Mouse (Mus musculus) neural tube, embryonic 14.5 days (tissue): ENCODE data around the gene Stat1. TPM values are rescaled to one million over a fixed set of nuclear protein-coding genes. Genes with fewer than 3 reads are reported as not detected.

Experiments
- ATAC-seq: fragments of 200-750 bp; cut with Nextera tagmentation; 2 replicates; pipeline ENCODE4 v1.8.0; 2017; ENCODE audit warnings: low read depth, mild to moderate bottlenecking, moderate TSS enrichment, moderate library complexity
- H3K27ac ChIP-seq: fragments of 300-500 bp; sonication (generic); 2 replicates; pipeline ENCODE4 v1.5.1; 2014; ENCODE audit warnings: low read depth, mild to moderate bottlenecking, control low read depth, low read length, moderate library complexity, mixed read lengths
- H3K27me3 ChIP-seq: fragments of 300-500 bp; sonication (generic); 2 replicates; pipeline ENCODE4 v1.6.1; 2014; ENCODE audit warnings: low read length; ENCODE audit not compliant: control insufficient read depth, insufficient read depth
- H3K36me3 ChIP-seq: fragments of 300-500 bp; sonication (generic); 2 replicates; pipeline ENCODE4 v1.6.1; 2014; ENCODE audit warnings: low read length, mixed read lengths; ENCODE audit not compliant: control insufficient read depth, insufficient read depth
- H3K4me1 ChIP-seq: fragments of 300-500 bp; sonication (generic); 2 replicates; pipeline ENCODE4 v1.6.1; 2014; ENCODE audit warnings: low read length; ENCODE audit not compliant: control insufficient read depth, insufficient read depth
- H3K4me2 ChIP-seq: fragments of 300-500 bp; sonication (generic); 2 replicates; pipeline ENCODE4 v1.6.1; 2014; ENCODE audit warnings: mild to moderate bottlenecking, low read depth, low read length, control low read depth
- H3K4me3 ChIP-seq: fragments of 300-500 bp; sonication (generic); 2 replicates; pipeline ENCODE4 v1.5.1; 2014; ENCODE audit warnings: low read depth, low read length, control low read depth, mixed read lengths
- H3K9ac ChIP-seq: fragments of 300-500 bp; sonication (generic); replicated peaks from 2 replicates; pipeline ENCODE4 v1.6.1; 2014; ENCODE audit warnings: low read depth, mild to moderate bottlenecking, control low read depth, low read length, mixed read lengths
- H3K9me3 ChIP-seq: fragments of 300-500 bp; sonication (generic); 2 replicates; pipeline ENCODE4 v1.6.1; 2016; ENCODE audit warnings: low read length; ENCODE audit not compliant: control insufficient read depth
- WGBS: fragments of 180-500 bp; shearing (Covaris S2); extraction: QIAGEN DNeasy Blood & Tissue Kit; methylation state at CpG from one replicate; pipeline ENCODE4 v1.1.7; 2014; 5-methylcytosine and 5-hydroxymethylcytosine counted together
- polyA plus RNA-seq: library from polyadenylated mRNA; unstranded; fragments of >200 nt; fragmentation: Nextera tagmentation; extraction: Ambion mirVana; gene quantifications from 2 replicates; pipeline ENCODE4 v1.2.1, GENCODE M21; 2014

Gene Stat1
- polyA plus RNA-seq, 1 experiment from 2014 or later, result 13.1 TPM

- Histone ChIP-seq H3K9ac (no peak overlapping the region), H3K4me2 (no peak overlapping the region), H3K36me3 (no peaks in the 10 kb centered on the region), H3K9me3 (no peaks in the 10 kb centered on the region), H3K4me3 (no peak overlapping the region), H3K27ac (no peak overlapping the region), H3K4me1 (no peaks in the 10 kb centered on the region), H3K27me3 (no peaks in the 10 kb centered on the region)
- 83% methylated on average over 11 of the region's 11 CpGs for WGBS
- no peak for ATAC-seq
Measured at GRCm38 (mm10) chr1:52107206-52107605, 12.0 kb upstream of the Stat1 start.

DNA sequence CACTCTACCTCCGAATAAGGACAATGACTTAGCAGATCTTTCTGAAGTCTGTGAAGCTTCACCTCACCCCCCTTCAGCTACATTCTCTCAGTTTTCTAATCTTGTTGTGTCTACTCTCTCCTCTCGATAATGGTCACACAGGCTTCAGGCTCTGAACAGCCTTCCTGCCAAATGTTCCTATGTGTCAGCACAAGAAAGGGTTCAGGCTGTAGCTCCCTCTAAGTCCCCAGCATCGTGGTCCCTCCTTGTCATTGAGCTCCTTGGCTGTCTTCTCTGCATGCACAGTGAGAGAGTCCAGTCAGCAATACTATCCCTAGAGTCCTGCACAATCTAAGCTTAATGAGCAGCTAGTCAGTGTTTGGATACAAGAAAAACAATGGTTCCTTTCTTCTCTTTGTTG, 8.0 kb upstream of the Stat1 start:
- Histone ChIP-seq H3K4me1 (no peaks in the 10 kb centered on the region), H3K9ac (no peak overlapping the region), H3K4me3 (no peak overlapping the region), H3K27me3 (no peaks in the 10 kb centered on the region), H3K36me3 (no peaks in the 10 kb centered on the region), H3K4me2 (no peak overlapping the region), H3K27ac (no peak overlapping the region), H3K9me3 (no peaks in the 10 kb centered on the region)
- ATAC-seq, result no peak
- 69% methylated on average over 3 of the region's 3 CpGs for WGBS

DNA sequence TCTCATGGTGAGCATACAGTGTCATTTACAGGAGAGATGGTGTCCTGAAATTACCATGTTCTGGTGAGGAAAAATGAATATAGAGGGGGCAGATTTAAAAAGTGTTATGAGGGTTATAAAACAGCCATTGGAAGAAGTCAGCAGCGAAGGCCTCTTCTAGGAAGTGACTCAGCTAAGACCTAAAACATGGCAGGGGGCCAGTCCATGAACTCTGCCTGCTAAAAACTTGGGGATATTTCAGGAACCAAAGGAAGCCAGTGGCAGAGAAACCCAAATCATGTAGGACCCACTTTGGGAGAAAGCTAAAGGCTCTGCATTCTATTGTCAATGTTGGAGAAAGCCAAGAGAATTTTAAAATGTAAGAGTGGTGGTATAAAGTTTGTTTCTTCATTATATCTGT, 6.9 kb upstream of the Stat1 start:
- Histone ChIP-seq H3K4me3 (no peak overlapping the region), H3K9me3 (no peaks in the 10 kb centered on the region), H3K9ac (no peak overlapping the region), H3K27ac (no peak overlapping the region), H3K4me1 (no peaks in the 10 kb centered on the region), H3K4me2 (no peak overlapping the region), H3K36me3 (no peaks in the 10 kb centered on the region), H3K27me3 (no peaks in the 10 kb centered on the region)
- no peak for ATAC-seq
- WGBS, result 94% methylated on average over 1 of the region's 1 CpGs

DNA sequence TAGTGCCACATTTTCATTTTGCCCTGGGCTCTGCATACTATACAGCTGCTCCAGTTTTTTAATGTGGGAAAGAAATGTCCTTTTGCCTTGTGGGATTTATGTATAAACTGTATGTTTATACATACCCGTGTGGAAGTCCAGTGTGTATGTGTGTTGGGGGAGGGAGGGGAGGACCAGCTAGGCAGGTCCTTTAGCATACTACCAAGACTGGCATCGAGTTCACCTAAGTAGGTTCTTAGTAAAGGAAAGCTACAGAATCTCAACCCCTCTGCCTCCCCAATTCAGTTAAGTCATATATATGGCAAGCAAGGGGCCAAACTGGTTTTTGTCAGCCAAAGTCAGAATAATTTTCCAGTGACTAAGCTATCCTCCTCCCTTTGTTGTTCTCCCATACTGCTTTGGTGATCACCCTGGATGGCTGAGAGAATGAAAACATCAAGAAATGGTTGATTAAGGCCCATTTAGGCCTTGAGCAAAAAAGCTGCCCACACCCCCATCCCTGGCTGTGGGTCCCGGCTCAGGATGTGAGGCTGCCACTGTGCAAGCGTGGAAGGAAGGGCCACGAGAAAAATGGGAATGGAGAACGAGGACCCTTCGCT, 6.1 kb upstream of the Stat1 start:
- no peaks in the 10 kb centered on the region for H3K36me3 ChIP-seq
- peak; percentile 56 for ATAC-seq
- H3K9ac ChIP-seq, result peak overlapping the region; percentile 37; the same call in 1 of the 2 replicates
- H3K9me3 ChIP-seq, result no peaks in the 10 kb centered on the region
- peak overlapping the region; percentile 85 for H3K27ac ChIP-seq
- no peaks in the 10 kb centered on the region for H3K4me1 ChIP-seq
- H3K4me2 ChIP-seq, result peak overlapping the region; percentile 51
- H3K4me3 ChIP-seq, result peak overlapping the region; percentile 20
- WGBS, result 26% methylated on average over 7 of the region's 7 CpGs
- H3K27me3 ChIP-seq, result no peaks in the 10 kb centered on the region

GRCm38 (mm10) chr1:52113666-52114069, 5.6 kb upstream of the Stat1 start:
- peak overlapping the region; percentile 20 for H3K4me3 ChIP-seq

GRCm38 (mm10) chr1:52116441-52116840, 2.8 kb upstream of the Stat1 start:
- Histone ChIP-seq H3K9ac (no peak overlapping the region), H3K27ac (no peak overlapping the region), H3K4me2 (no peak overlapping the region), H3K9me3 (no peaks in the 10 kb centered on the region), H3K27me3 (no peaks in the 10 kb centered on the region), H3K4me1 (0 out of 2 replicates have a peak, but pooled peaks cover 3% of the 10 kb centered on the region), H3K4me3 (no peak overlapping the region), H3K36me3 (no peaks in the 10 kb centered on the region)
- no peak for ATAC-seq
- WGBS, result 88% methylated on average over 3 of the region's 3 CpGs

More at GRCm38 (mm10) chr1:52113666-52114069, 5.6 kb upstream of the Stat1 start:
- peak overlapping the region; percentile 85 for H3K27ac ChIP-seq
- ATAC-seq, result peak; percentile 96
- peak overlapping the region; percentile 37; the same call in 1 of the 2 replicates for H3K9ac ChIP-seq
- no peaks in the 10 kb centered on the region for H3K4me1 ChIP-seq
- H3K27me3 ChIP-seq, result no peaks in the 10 kb centered on the region
- peak overlapping the region; percentile 51 for H3K4me2 ChIP-seq
- no peaks in the 10 kb centered on the region for H3K9me3 ChIP-seq
- no peaks in the 10 kb centered on the region for H3K36me3 ChIP-seq
- WGBS, result under 1% methylated on average over 32 of the region's 32 CpGs

- 0 out of 2 replicates have a peak, but pooled peaks cover 3% of the 10 kb centered on the region for H3K4me1 ChIP-seq
- H3K27ac ChIP-seq, result no peak overlapping the region
- 100% methylated on average over 1 of the region's 1 CpGs for WGBS
- no peak overlapping the region for H3K9ac ChIP-seq
- no peaks in the 10 kb centered on the region for H3K9me3 ChIP-seq
- no peak for ATAC-seq
- no peak overlapping the region for H3K4me3 ChIP-seq
- H3K36me3 ChIP-seq, result no peaks in the 10 kb centered on the region
- H3K4me2 ChIP-seq, result no peak overlapping the region
- no peaks in the 10 kb centered on the region for H3K27me3 ChIP-seq
Measured at GRCm38 (mm10) chr1:52117777-52118176, 1.5 kb upstream of the Stat1 start.

- Histone ChIP-seq H3K9me3 (no peaks in the 10 kb centered on the region), H3K27ac (0 out of 2 replicates have a peak overlapping the region, but pooled peaks have one; percentile 53), H3K36me3 (no peaks in the 10 kb centered on the region), H3K27me3 (no peaks in the 10 kb centered on the region), H3K9ac (peak overlapping the region; percentile 65), H3K4me1 (0 out of 2 replicates have a peak, but pooled peaks cover 3% of the 10 kb centered on the region), H3K4me3 (peak overlapping the region; percentile 76), H3K4me2 (peak overlapping the region; percentile 74)
- under 1% methylated on average over 20 of the region's 20 CpGs for WGBS
- ATAC-seq, result peak; percentile 52; the same call in 1 of the 2 replicates
Measured at GRCm38 (mm10) chr1:52119691-52120090, 451 bp downstream of the Stat1 start.

DNA sequence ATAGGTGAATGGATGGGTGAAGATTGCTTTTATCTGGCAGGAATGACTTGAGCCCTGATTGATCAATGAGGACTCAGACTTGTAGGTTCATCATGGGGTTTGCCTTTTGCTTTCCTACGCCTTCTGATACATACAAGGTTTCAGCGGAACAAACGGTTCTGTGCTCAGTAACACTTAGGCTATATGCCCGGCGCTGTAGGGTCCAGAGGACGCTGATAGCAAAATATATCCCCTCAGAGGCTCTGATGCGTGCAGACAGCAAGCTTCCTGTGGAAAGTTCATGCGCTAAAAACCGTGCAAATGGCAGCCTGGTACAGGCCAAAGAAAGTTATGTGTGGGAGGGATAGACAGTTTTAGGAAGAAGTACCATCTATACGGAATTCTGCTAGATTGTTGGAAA, 951 bp downstream of the Stat1 start:
- no peak overlapping the region for H3K27ac ChIP-seq
- WGBS, result 38% methylated on average over 10 of the region's 10 CpGs
- H3K36me3 ChIP-seq, result no peaks in the 10 kb centered on the region
- H3K27me3 ChIP-seq, result no peaks in the 10 kb centered on the region
- H3K4me1 ChIP-seq, result 0 out of 2 replicates have a peak, but pooled peaks cover 3% of the 10 kb centered on the region
- H3K9ac ChIP-seq, result no peak overlapping the region; the same call in 1 of the 2 replicates
- ATAC-seq, result no peak
- H3K9me3 ChIP-seq, result no peaks in the 10 kb centered on the region
- H3K4me3 ChIP-seq, result peak overlapping the region; percentile 76
- H3K4me2 ChIP-seq, result peak overlapping the region; percentile 74
